Comparison of ENCODE assay signal across 14 mouse cellular contexts in the genomic region with DNA sequence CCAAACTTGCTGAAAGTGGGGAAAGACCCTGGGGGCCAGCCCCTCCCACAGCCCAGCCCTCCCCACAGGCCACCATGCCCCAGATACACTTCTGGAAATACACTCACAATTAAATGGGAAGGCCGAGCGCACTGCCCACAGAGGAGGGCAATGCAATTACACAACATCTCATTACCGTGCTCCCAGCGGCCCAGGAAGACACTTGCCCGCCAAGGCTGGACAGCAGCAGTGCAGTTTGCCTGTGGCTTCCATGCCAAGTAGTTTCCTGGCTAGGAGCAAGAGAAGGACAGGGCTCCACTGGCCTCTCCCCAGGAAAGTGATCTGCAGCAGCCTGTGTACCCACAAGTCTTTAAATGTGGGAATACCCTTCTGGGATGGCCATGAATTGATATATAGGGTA.
DNase-seq lines count a peak whose midpoint lies in the region; ATAC-seq lines count a peak whose summit lies in the region.
"Had no signal": no experiment of that assay in that cellular context is flagged by ENCODE, and none has a peak within 500 bp of the region (broad histone marks: within the 10 kb centered on the region; RNA-seq: fewer than 3 reads in every experiment).

No protein-coding gene starts in this region.

- H3K9ac ChIP-seq in heart, embryonic 13.5 days, result peak overlapping the region; percentile 30
- H3K9ac ChIP-seq: intestine, embryonic 15.5 days; limb, embryonic 12.5 days; lung, embryonic 14.5 days had no signal

- H3K4me2 ChIP-seq in heart, embryonic 13.5 days, result no peak overlapping the region
- H3K4me2 ChIP-seq: intestine, embryonic 15.5 days; limb, embryonic 12.5 days; lung, embryonic 14.5 days had no signal

- intact Hi-C loops in heart, postnatal 25 days (cut with DNase I), result no loop called here

- ATAC-seq in heart, embryonic 13.5 days (ENCODE audit: extremely low read depth, insufficient number of reproducible peaks, low FRiP score, low TSS enrichment), result no peak
- ATAC-seq: CD4-positive, CD25-positive, alpha-beta regulatory T cell, adult 4 months; intestine, embryonic 15.5 days had no signal

- peaks cover 45% of the 10 kb centered on the region for H3K4me1 ChIP-seq in heart, embryonic 13.5 days

- H3K9me3 ChIP-seq in heart, embryonic 13.5 days, result no peaks in the 10 kb centered on the region
- H3K9me3 ChIP-seq: intestine, embryonic 15.5 days; limb, embryonic 12.5 days had no signal

- H3K27ac ChIP-seq in heart, embryonic 13.5 days (replicated peaks), result no peak overlapping the region
- H3K27ac ChIP-seq: intestine, embryonic 15.5 days; layer of hippocampus, adult 2 months; limb, embryonic 12.5 days had no signal

- 75% methylated on average over 5 of the region's 5 CpGs for WGBS in heart, embryonic 13.5 days

- H3K4me3 ChIP-seq in heart, embryonic 13.5 days, result no peak overlapping the region
- H3K4me3 ChIP-seq: intestine, embryonic 15.5 days; layer of hippocampus, adult 2 months; limb, embryonic 12.5 days had no signal

- no peak for DNase-seq in heart, postnatal 25 days (ENCODE audit: low spot score)
- peak; percentile 58 for DNase-seq in MN1 (ENCODE audit: low spot score)
- DNase-seq in adrenal gland, postnatal 10 days, result peak; percentile 74
- DNase-seq in cerebellum, postnatal 14 days, result peak; percentile 58 to 67
- no peak for DNase-seq in lung, postnatal 14 days
- no peak for DNase-seq in thymus, adult 18-20 months
- no peak for DNase-seq in embryo, embryonic 10.5 days (ENCODE audit: low spot score)
- DNase-seq: lung, embryonic 14.5 days; thymus, postnatal 4 days had no signal

- H3K27me3 ChIP-seq in heart, embryonic 13.5 days (replicated peaks), result no peaks in the 10 kb centered on the region
- H3K27me3 ChIP-seq: intestine, embryonic 15.5 days; limb, embryonic 12.5 days had no signal

- no peaks in the 10 kb centered on the region for H3K36me3 ChIP-seq in heart, embryonic 13.5 days
- H3K36me3 ChIP-seq: intestine, embryonic 15.5 days; limb, embryonic 12.5 days had no signal

Comparison
In these comparisons a context has a peak if more than half of its experiments do, and no peak if none do; other contexts are left out.
1. DNase-seq: peak in MN1 (single experiment), adrenal gland, postnatal 10 days (single experiment) and cerebellum, postnatal 14 days (2 of 2); none in heart, postnatal 25 days (single experiment), lung, postnatal 14 days (single experiment), thymus, adult 18-20 months (0 of 2) and embryo, embryonic 10.5 days (single experiment).